Mouse (Mus musculus): Measurements from ENCODE around the gene Otop2. TPM values are rescaled to one million over a fixed set of nuclear protein-coding genes. Genes with fewer than 3 reads are reported as not detected.

Gene Otop2
- polyA plus RNA-seq, 1 experiment from 2014 or later, result 0.90 TPM

DNA sequence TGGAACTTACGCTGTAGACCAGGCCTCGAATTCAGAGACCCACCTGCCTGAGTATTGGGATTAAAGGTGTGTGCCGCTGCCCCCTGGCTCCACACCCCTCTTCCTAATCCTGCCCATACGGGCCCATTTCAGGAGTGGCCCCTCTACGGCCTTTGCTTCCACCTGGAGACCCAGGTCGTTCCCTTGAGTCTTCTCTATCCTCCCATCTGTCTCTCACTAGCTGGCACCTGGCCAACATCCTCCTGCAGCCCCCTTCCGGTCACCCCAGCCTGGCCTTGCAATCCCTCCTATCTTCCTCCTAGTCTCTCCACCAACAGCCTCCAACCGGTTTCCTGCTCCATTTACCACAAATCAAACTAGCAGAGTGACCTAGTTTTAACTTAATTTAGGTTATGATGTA, 17.1 kb upstream of the Otop2 start:
- no peak overlapping the region for H3K9ac ChIP-seq
- 0 out of 2 replicates have a peak overlapping the region, but pooled peaks have one; percentile 63 for H3K27ac ChIP-seq
- no peak overlapping the region for H3K4me3 ChIP-seq (replicated peaks)
- H3K27me3 ChIP-seq (replicated peaks), result no peaks in the 10 kb centered on the region
- H3K36me3 ChIP-seq, result no peaks in the 10 kb centered on the region
- no peaks in the 10 kb centered on the region for H3K9me3 ChIP-seq
- H3K4me2 ChIP-seq, result no peak overlapping the region
- peaks cover 16% of the 10 kb centered on the region for H3K4me1 ChIP-seq
- WGBS, result 64% methylated on average over 8 of the region's 8 CpGs
- no peak for ATAC-seq (ENCODE audit: insufficient read depth, low FRiP score, low read depth)

DNA sequence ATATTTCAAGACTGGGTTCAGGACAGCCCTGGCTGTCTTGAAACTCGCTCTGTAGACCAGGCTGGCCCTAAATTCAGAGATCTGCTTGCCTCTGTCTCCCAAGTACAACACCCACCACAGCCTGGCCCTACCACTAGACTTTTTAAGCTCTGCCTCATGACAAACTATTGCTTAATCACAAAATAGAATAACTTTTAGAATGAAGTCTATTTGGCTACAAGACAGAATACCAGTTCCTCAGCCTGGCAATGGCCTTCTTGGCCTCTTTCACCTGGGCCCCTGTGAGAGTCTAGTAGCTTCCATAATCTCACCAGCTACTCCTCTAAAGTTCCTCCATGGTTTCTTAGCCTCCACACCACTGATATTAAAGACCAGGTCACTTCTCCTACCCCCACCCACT, 16.6 kb upstream of the Otop2 start:
- Histone ChIP-seq H3K4me2 (no peak overlapping the region), H3K27ac (peak overlapping the region; percentile 63)
- WGBS, result 89% methylated on average over 1 of the region's 1 CpGs

DNA sequence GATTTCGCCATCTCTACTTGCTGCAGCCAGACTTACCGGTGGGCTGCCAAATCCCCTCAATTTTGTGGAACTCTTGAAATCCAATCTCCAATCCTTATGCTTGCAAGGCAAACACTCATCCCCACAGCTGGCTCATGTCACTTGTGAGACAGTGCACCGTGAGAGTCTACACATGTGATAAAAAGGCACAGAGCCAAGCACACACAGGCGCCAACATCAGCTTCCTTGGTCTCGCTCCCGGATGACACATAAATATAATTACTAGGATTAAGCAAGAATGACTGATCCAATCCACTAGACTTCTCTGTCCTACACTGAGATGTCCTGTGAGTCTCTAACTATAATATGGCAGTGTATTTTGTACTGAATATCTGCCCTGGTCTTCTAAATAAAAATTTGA, 16.0 kb upstream of the Otop2 start:
- H3K4me2 ChIP-seq, result no peak overlapping the region
- no peaks in the 10 kb centered on the region for H3K9me3 ChIP-seq
- ATAC-seq (ENCODE audit: insufficient read depth, low FRiP score, low read depth), result peak; percentile 24; the same call in 1 of the 2 replicates
- peak overlapping the region; percentile 77 for H3K27ac ChIP-seq
- H3K4me3 ChIP-seq (replicated peaks), result no peak overlapping the region
- H3K36me3 ChIP-seq, result no peaks in the 10 kb centered on the region
- peaks cover 16% of the 10 kb centered on the region for H3K4me1 ChIP-seq
- WGBS, result 28% methylated on average over 6 of the region's 6 CpGs
- H3K27me3 ChIP-seq (replicated peaks), result no peaks in the 10 kb centered on the region
- H3K9ac ChIP-seq, result no peak overlapping the region

More for the DNA sequence above, 16.6 kb upstream of the Otop2 start:
- Histone ChIP-seq H3K4me3 (replicated peaks) (no peak overlapping the region), H3K9me3 (no peaks in the 10 kb centered on the region), H3K27me3 (replicated peaks) (no peaks in the 10 kb centered on the region), H3K4me1 (peaks cover 16% of the 10 kb centered on the region), H3K36me3 (no peaks in the 10 kb centered on the region), H3K9ac (no peak overlapping the region)
- no peak for ATAC-seq (ENCODE audit: insufficient read depth, low FRiP score, low read depth)

DNA sequence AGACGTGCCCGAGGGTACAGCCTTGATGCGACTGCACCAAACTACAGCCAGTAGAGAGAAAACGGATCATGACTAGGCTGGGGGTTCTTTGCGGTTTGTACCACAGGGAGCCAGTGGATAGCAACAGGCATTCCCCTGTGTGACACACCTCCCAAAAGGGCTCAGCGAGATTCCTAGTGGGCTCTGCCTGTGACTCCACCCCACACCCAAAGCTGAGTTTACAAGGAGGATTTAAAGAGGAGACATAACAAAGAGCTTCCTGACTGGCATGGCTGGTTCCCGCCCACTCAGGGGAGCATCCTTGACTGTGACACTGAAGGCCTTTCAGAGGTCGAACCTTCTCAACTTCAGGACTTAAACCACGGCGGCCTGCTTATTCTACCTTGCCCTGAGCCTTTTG, 15.5 kb upstream of the Otop2 start:
- no peak for ATAC-seq (ENCODE audit: insufficient read depth, low FRiP score, low read depth)
- Histone ChIP-seq H3K9me3 (no peaks in the 10 kb centered on the region), H3K4me2 (no peak overlapping the region), H3K27ac (peak overlapping the region; percentile 77), H3K4me3 (replicated peaks) (no peak overlapping the region), H3K4me1 (peaks cover 16% of the 10 kb centered on the region), H3K27me3 (replicated peaks) (no peaks in the 10 kb centered on the region), H3K9ac (no peak overlapping the region), H3K36me3 (no peaks in the 10 kb centered on the region)
- WGBS, result 70% methylated on average over 10 of the region's 10 CpGs

GRCm38 (mm10) chr11:115292631-115293375, 14.2 kb upstream of the Otop2 start:
- H3K9ac ChIP-seq, result no peak overlapping the region
- 40% methylated on average over 14 of the region's 14 CpGs for WGBS
- no peaks in the 10 kb centered on the region for H3K36me3 ChIP-seq
- no peaks in the 10 kb centered on the region; the same call in none of the 2 replicates for H3K27me3 ChIP-seq (replicated peaks)
- peak overlapping the region; percentile 77 for H3K27ac ChIP-seq
- no peak overlapping the region for H3K4me2 ChIP-seq
- ATAC-seq (ENCODE audit: insufficient read depth, low FRiP score, low read depth), result no peak; the same call in none of the 2 replicates
- H3K4me3 ChIP-seq (replicated peaks), result no peak overlapping the region
- H3K9me3 ChIP-seq, result no peaks in the 10 kb centered on the region
- peaks cover 20% of the 10 kb centered on the region for H3K4me1 ChIP-seq

DNA sequence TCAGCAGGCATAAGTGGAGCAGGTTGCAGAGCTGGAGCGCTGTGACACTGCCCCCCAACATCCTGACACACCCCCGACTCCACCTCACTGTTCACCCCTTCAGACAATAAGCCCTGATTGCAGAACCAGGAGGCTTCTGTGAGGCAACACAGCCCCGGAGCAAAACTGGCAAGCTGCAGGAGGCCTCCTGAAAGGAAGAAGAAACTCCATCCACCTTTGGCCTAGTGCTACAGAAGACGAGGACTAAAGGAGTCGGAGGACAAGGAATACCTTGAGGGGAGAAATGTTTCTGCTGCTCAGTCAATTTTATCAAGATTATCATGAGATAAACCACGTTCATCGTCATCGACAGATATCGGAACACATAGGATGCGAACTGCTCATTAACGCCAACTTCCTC, 11.0 kb upstream of the Otop2 start:
- 82% methylated on average over 11 of the region's 11 CpGs for WGBS
- no peak overlapping the region for H3K9ac ChIP-seq
- ATAC-seq (ENCODE audit: insufficient read depth, low FRiP score, low read depth), result no peak

GRCm38 (mm10) chr11:115296471-115297210, 10.3 kb upstream of the Otop2 start:
- H3K27ac ChIP-seq, result 0 out of 2 replicates have a peak overlapping the region, but pooled peaks have one; percentile 3
- H3K36me3 ChIP-seq, result no peaks in the 10 kb centered on the region
- 54% methylated on average over 21 of the region's 21 CpGs for WGBS
- ATAC-seq (ENCODE audit: insufficient read depth, low FRiP score, low read depth), result no peak
- H3K4me3 ChIP-seq (replicated peaks), result peak overlapping the region; percentile 42
- H3K27me3 ChIP-seq (replicated peaks), result peaks cover 6% of the 10 kb centered on the region
- H3K4me2 ChIP-seq, result peak overlapping the region; percentile 71
- H3K4me1 ChIP-seq, result peaks cover 5% of the 10 kb centered on the region
- H3K9ac ChIP-seq, result peak overlapping the region; percentile 9; the same call in 1 of the 2 replicates
- no peaks in the 10 kb centered on the region for H3K9me3 ChIP-seq

More for the DNA sequence above, 11.0 kb upstream of the Otop2 start:
- Histone ChIP-seq H3K27me3 (replicated peaks) (peaks cover 6% of the 10 kb centered on the region), H3K4me2 (no peak overlapping the region; the same call in 1 of the 2 replicates), H3K9me3 (no peaks in the 10 kb centered on the region), H3K4me3 (replicated peaks) (peak overlapping the region; percentile 42; the same call in 1 of the 2 replicates), H3K36me3 (no peaks in the 10 kb centered on the region), H3K27ac (no peak overlapping the region), H3K4me1 (peaks cover 11% of the 10 kb centered on the region)

DNA sequence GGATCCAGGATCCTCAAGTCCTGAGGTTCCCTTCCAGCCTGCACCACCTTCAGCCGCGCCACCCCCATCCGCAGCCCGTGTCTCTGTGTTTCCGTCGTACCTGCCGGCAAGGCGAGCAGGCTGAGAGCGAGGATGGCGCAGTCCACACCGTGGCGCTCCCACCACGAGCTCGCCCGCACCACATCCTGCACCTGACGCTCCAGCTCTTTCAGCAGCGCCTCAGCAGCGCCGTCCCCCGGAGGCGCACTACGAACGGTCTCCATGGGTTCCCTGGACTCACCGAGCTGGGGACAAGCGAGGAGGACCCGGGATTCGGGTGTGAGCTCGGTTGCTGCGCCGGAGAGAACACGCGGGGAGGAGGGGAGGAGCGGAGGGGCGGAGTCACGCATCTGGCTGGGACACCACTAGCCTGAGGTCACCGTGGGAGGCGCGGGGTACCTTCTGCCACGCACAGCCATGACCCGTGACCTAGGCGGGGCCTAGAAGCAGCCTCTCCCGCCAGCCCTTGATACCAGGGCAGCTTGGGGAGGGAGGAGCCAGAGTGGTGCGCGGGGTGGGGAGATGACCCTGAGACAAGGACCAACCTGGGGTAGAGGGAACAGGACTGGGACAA, 9.6 kb upstream of the Otop2 start, which contains the start of gene Fads6:
TSS of gene Fads6 (minus strand) at position 450 of the 613 bp plus-strand sequence.
- under 1% methylated on average over 44 of the region's 44 CpGs for WGBS
- 0 out of 2 replicates have a peak within 1 kb of the TSS, but pooled peaks have one; percentile 9 for H3K27ac ChIP-seq

DNA sequence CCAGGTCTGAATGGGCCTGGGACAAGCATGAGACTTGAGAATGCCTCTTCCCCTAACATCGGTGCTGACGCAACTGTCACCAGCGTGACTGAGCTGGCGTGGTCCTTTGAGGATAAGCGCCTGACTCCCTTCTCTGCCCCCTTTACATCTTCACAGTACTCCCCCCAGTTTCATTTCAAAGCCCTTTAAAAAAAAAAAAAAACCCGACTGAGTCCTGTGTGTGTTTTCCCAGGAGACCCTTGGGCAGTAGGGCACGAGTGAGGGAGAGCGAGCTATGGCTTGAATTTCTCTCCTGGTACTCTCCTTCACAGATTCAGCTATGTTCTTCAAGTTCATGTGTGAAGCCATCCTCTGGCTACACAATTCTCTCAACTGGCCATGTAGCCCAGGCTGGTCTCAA, 8.8 kb upstream of the Otop2 start:
- H3K9ac ChIP-seq, result no peak overlapping the region
- H3K4me3 ChIP-seq (replicated peaks), result no peak overlapping the region
- WGBS, result 67% methylated on average over 8 of the region's 8 CpGs
- no peaks in the 10 kb centered on the region for H3K36me3 ChIP-seq
- peaks cover 6% of the 10 kb centered on the region for H3K27me3 ChIP-seq (replicated peaks)
- peaks cover 4% of the 10 kb centered on the region; the same call in 1 of the 2 replicates for H3K4me1 ChIP-seq
- H3K9me3 ChIP-seq, result no peaks in the 10 kb centered on the region
- no peak for ATAC-seq (ENCODE audit: insufficient read depth, low FRiP score, low read depth)
- H3K27ac ChIP-seq, result no peak overlapping the region
- no peak overlapping the region for H3K4me2 ChIP-seq

More for the DNA sequence above, 9.6 kb upstream of the Otop2 start, which contains the start of gene Fads6:
- peak; percentile 61 for ATAC-seq (ENCODE audit: insufficient read depth, low FRiP score, low read depth)
- Histone ChIP-seq H3K9me3 (no peaks in the 10 kb centered on the region), H3K4me3 (replicated peaks) (peak within 1 kb of the TSS; percentile 42), H3K9ac (peak within 1 kb of the TSS; percentile 9; the same call in 1 of the 2 replicates), H3K27me3 (replicated peaks) (peaks cover 6% of the 10 kb centered on the region), H3K4me2 (peak within 1 kb of the TSS; percentile 71), H3K36me3 (no peaks in the 10 kb centered on the region), H3K4me1 (peaks cover 4% of the 10 kb centered on the region; the same call in 1 of the 2 replicates)

- Histone ChIP-seq H3K4me1 (peaks cover 4% of the 10 kb centered on the region; the same call in 1 of the 2 replicates), H3K9me3 (no peaks in the 10 kb centered on the region), H3K27ac (no peak overlapping the region), H3K4me3 (replicated peaks) (no peak overlapping the region), H3K36me3 (no peaks in the 10 kb centered on the region), H3K4me2 (no peak overlapping the region), H3K27me3 (replicated peaks) (peaks cover 6% of the 10 kb centered on the region), H3K9ac (no peak overlapping the region)
- 87% methylated on average over 4 of the region's 4 CpGs for WGBS
- ATAC-seq (ENCODE audit: insufficient read depth, low FRiP score, low read depth), result no peak
These were observed 6.2 kb upstream of the Otop2 start for GRCm38 (mm10) chr11:115300745-115301144.

DNA sequence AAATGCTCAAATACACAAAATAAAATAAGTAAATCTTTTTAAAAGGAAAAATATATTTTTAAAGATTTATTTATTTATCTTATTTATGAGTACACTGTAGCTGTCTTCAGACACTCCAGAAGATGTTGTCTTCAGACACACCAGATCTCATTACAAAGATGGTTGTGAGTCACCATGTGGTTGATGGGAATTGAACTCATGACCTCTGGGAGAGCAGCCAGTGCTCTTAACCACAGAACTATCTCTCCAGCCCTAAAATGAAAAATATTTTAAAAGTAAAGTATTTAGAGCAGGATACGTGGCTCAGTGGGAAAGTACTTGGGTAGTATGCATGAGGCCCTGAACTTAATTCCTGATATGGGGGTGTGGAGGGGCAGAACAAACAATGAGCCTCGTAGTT, 5.6 kb upstream of the Otop2 start:
- Histone ChIP-seq H3K4me1 (peaks cover 4% of the 10 kb centered on the region; the same call in 1 of the 2 replicates), H3K9me3 (no peaks in the 10 kb centered on the region), H3K27me3 (replicated peaks) (peaks cover 6% of the 10 kb centered on the region), H3K9ac (no peak overlapping the region), H3K4me3 (replicated peaks) (no peak overlapping the region), H3K4me2 (no peak overlapping the region), H3K36me3 (no peaks in the 10 kb centered on the region), H3K27ac (no peak overlapping the region)
- WGBS, result 74% methylated on average over 2 of the region's 2 CpGs
- ATAC-seq (ENCODE audit: insufficient read depth, low FRiP score, low read depth), result no peak
